Mouse (Mus musculus): ENCODE results near the gene Mrpl42. TPM values are rescaled to one million over a fixed set of nuclear protein-coding genes. Genes with fewer than 3 reads are reported as not detected.
A peak's percentile ranks its signal among the peaks of the same experiment; 100 is the strongest.

Gene Mrpl42
- total RNA-seq, 2 experiments from 2014 or later: 436 to 467 TPM

- no peak for DNase-seq
- intact Hi-C loops (cut with DNase I): no loop called here
Observed at GRCm38 (mm10) chr10:95462231-95462630, 39.5 kb downstream of the Mrpl42 start.

GRCm38 (mm10) chr10:95461053-95461553, 40.6 kb downstream of the Mrpl42 start:
- intact Hi-C loops (cut with DNase I): no loop called here
- no peak for DNase-seq

- intact Hi-C loops (cut with DNase I): no loop called here
- no peak for DNase-seq
Observed at GRCm38 (mm10) chr10:95458050-95458806, 43.5 kb downstream of the Mrpl42 start.

DNA sequence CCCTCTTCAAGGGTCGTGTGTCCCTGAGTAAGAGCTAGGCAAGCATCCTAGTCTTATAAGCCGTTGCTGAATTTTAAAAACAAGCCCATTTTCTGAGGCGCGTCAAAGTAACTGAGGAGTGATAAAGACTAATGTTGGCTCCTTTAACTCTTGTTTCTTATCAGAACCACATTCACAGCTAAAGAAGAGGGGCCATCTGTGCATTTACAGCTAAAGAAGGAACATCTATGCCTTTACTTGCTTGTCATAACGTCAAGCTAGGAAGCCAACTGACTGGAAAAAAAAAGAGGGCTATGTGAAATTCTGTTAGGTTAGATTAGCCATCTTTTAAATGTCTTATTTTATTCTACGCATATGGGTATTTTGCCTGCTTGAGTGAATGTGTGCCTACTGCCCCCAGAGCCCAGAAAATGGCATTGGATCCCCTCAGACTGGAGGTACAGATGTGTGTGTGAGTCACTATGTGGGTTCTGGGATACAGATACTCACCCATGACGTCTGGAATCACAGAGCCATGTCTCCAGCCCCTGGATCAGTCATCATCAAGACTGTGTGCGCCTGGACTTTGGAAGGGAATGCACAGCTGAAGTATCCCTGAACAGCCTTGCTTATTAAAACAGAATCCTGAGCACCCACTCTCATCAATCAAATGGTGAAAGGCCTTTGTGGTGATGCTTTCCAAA, 44.2 kb downstream of the Mrpl42 start:
- intact Hi-C loops (cut with DNase I): no loop called here
- DNase-seq: no peak

DNA sequence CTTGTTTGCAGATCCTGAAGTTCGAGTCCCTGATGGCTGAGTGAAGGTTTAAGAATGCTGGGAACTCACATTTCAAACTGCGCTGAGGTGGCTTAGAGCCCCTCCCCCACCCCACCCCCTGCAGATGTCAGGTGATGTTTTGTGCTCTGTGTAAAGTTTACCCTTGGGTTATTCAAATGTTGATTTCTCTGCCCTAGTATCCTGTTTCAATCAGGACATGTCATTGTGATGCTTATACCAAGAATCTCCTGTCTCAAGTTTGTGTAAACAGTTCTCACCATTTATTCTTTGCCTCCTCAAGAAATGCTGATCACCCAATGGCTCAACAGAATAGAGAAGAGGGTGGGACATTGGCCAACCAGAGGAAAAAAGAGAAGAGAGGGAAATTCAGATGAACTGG, 45.6 kb downstream of the Mrpl42 start:
- DNase-seq: no peak
- intact Hi-C loops (cut with DNase I): no loop called here

GRCm38 (mm10) chr10:95453282-95453681, 48.5 kb downstream of the Mrpl42 start:
- DNase-seq: no peak
- intact Hi-C loops (cut with DNase I): no loop called here

DNA sequence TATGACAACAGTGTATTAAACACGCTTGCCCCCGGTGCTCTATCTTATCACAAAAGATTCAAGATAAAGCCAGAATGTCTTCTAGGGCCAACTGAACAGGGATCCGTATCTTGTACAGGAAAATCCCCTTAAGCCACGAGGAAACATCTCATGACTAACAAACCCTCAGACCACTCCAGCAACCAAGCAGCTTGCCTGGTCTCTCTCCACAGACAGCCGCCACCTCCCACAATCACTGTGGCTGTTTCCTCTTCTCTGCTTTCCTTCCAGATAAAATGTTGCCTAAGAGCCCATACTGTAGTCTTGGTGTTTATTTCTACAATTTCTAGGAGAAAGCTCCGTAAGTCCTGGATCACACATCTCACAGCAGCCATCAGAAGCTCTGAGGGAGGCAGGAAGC, 52.7 kb downstream of the Mrpl42 start:
- DNase-seq: no peak
- intact Hi-C loops (cut with DNase I): no loop called here

DNA sequence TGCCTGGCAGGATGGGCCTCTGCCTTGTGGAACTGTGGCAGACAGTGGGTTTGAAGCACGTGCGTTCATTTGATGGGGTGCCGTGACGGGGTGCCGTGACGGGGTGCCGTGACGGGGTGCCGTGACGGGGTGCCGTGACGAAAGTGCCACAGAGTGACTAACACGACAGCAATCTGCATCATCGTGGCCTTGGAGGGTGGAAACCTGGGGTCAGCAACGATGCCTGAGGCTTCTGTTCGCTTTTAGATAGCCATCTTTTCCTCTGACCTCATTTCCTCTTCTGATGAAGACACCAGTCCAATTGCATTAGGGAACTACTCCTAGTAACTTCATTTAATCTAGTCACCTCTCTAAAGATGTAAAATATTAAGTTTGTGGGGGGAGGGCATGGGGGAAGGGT, 53.8 kb downstream of the Mrpl42 start:
- DNase-seq: no peak
- intact Hi-C loops (cut with DNase I): no loop called here

DNA sequence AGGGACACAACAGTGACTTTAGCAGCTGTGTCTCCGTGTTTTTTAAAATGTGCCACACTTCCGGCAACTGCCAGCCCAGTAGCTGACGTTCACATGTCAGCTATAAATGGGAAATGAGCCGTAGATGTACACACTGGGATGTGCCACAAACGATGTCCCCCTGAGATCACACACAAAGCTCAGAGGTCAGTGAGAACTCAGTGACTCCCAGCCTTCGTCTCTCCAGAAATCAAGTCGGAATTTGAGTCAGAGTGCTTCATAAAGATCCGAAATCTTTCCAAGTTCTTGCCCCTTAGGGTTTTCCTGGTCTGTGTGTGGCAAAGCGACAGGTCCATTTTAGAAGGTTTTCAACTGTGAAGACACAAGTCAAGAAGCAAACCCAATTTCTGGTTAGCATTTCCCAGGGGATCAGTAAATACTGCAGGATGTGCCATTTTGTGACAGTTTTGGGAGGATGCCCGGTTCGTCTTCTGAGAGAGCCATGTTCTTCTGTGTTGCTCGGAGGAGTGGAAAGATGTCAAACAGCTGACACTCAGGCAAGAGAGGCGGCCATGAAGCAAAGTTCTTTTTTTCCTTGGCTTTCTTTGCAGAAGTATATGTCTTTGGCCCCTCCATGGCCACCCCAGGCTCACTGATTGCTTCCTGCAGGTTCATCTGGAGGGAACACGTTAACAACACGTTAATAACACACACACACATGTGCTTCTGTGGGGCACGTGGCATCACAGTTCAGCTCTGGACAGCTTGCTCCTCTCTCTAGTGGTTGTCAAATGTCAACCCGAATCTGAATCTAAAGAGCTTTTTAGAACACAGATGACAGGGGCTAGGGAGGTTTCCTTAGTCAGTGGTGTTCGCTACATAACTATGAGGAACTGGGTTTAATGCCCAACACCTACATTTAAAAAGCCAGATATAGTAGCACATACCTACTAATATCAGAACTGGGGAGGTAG, 56.4 kb downstream of the Mrpl42 start:
- intact Hi-C loops (cut with DNase I): no loop called here

DNA sequence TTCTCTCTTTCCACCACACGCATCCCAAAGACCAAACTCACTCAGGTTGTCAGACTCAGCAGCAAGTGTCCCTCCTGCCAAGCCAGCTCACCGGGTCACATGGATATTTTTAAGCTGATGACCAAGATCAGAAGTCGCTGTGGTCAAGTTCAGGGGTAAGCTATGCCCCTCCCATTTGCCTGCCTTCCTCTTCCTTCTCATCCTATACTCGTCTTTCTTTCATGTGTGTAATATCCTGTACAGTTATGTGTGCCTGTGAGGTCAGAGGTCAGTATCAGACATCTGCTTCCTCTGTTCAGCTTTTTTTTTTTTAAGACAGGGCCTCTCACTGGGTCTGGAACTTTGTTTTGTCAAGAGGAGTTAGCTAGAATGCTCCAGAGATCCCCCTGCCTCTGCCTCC, 59.4 kb downstream of the Mrpl42 start:
- no peak for DNase-seq
- intact Hi-C loops (cut with DNase I): no loop called here

More for the DNA sequence above, 56.4 kb downstream of the Mrpl42 start:
- peak; percentile 29 to 31 for DNase-seq

GRCm38 (mm10) chr10:95440566-95440965, 61.2 kb downstream of the Mrpl42 start:
- intact Hi-C loops (cut with DNase I): no loop called here

GRCm38 (mm10) chr10:95439718-95440339, 61.9 kb downstream of the Mrpl42 start:
- DNase-seq: no peak
- intact Hi-C loops (cut with DNase I): no loop called here

More at GRCm38 (mm10) chr10:95440566-95440965, 61.2 kb downstream of the Mrpl42 start:
- DNase-seq: no peak

DNA sequence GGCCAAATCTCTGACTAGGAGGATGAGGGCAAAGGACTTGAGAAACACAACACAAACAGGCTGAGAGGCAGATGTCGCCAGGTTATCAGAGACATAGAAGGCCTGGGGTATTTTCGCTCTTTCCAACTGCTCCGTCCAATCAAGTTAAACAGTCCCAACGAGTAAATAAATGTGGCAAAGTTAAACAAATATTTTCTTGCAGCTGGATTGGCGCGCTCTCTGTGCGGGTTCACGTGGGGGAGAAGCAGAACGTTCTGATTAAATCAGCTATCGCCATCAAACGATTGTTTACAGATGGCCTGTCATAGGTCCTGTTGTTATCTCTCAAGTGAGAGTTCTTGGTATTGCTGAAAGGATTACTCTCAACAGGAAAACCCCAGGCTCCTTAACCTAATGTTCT, 62.8 kb downstream of the Mrpl42 start:
- DNase-seq: no peak
- intact Hi-C loops (cut with DNase I): no loop called here

Other genes starting within 250 kb of the Mrpl42 start
- gene Cradd, start 177.8 kb downstream of the Mrpl42 start, total RNA-seq (2021): 10 to 100 TPM in 1 of 2 experiments, 1 to 10 TPM in 1; 8.8 to 12.5 TPM
- 10 to 100 TPM; 44.7 to 57.0 TPM for gene Socs2, start 84.8 kb downstream of the Mrpl42 start, total RNA-seq (2021)
- gene Ube2n, start 13.2 kb upstream of the Mrpl42 start, total RNA-seq (2021): 10 to 100 TPM; 88.0 to 92.7 TPM
- 100 to 1,000 TPM; 245 to 277 TPM for gene Nudt4, start 62.2 kb upstream of the Mrpl42 start, total RNA-seq (2021)
- not detected for gene Anapc15-ps, start 171.5 kb upstream of the Mrpl42 start, total RNA-seq (2021)

Data from heart, postnatal 36 days (tissue).